Mouse (Mus musculus) 3T3-L1 (cell line): ENCODE measurements around the gene Rpsa.

Source experiments
- DNase-seq: peaks from one replicate; pipeline ENCODE4 v3.0.0-alpha.2; 2015; ENCODE audit warnings: low read depth, low spot score

Gene Rpsa

DNA sequence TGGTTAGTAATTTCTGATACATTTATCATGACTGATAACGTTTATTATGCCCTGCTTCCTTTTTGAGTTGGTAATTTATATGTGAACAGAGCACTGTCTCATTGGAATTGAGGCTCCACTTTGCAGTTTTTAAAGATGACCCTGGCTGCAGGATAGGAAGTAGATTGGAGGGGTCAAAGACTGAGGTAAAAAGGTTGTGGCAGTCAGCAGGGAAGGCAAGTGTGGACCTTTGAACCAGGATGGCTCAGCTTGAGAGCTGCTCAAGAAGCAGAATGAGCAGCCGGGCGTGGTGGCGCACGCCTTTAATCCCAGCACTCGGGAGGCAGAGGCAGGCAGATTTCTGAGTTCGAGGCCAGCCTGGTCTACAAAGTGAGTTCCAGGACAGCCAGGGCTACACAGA lies 14.0 kb upstream of the Rpsa start:
- no peak for DNase-seq

DNA sequence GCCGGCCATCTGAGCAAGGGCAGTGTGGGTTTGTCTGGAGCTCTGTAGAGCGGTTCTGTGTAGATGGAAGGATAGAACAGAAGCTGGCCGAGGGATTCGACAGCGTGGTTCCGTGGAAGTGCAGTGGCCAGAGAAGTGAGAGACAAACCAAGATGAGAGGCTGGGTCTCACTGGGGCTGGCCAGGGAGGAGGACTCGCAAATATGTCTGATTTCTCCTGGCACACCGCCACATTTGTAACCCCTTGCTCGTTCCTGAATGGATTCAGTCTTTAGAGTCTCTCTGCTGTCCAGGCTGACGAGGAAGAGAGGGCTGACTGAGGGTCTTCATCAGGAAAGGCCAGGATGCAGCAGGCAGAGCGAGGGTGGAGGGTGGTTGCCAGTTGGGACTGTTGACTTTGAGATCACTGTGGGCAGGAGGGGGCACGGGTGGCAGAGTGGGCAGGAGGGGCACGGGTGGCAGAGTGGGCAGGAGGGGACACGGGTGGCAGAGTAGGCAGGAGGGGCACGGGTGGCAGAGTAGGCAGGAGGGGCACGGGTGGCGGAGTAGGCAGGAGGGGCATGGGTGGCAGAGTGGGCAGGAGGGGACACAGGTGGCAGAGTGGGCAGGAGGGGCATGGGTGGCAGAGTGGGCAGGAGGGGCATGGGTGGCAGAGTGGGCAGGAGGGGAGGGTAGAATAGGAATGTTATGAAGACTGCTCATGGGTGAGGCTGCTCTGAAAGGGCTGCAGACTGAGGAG lies 13.3 kb upstream of the Rpsa start:
- no peak for DNase-seq

DNA sequence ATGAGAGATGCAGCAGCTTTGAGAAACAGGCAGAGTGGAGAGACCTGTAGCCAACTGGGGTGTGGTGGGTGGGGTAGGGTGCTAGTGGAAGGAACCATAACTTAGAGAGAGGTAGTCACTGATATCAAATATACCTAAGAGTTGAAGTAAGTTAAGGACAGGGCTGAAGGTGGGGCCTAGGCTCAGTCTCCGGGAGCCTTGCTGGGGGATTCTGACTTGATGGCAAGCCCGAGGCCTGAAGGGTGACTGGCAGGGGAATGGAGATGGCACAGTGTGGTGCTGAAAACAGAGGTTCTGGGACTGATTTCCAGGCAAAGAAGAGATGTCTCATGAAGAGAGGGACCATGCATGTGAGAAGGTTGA lies 12.7 kb upstream of the Rpsa start:
- DNase-seq, result no peak

DNA sequence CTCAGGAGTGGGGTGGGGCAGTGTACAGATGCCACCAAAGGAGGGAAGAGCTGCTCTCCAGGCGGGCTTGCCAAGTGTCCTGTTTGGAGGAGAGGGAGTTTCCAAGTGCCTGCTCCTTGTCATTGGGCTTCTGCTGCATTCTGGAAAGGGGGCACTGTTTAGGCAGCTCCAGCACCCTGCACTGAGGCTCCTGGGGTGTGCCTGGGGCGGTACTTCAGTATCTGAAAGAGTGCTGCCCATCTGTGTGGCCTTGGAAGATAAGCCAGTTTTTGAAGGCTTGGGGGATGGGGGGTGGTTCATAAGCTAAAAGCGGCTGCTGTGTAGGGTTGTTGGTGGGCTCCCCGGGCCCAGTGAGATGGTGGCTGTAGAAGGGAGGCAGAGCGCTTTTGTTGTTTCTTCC lies 11.9 kb upstream of the Rpsa start:
- DNase-seq, result no peak

DNA sequence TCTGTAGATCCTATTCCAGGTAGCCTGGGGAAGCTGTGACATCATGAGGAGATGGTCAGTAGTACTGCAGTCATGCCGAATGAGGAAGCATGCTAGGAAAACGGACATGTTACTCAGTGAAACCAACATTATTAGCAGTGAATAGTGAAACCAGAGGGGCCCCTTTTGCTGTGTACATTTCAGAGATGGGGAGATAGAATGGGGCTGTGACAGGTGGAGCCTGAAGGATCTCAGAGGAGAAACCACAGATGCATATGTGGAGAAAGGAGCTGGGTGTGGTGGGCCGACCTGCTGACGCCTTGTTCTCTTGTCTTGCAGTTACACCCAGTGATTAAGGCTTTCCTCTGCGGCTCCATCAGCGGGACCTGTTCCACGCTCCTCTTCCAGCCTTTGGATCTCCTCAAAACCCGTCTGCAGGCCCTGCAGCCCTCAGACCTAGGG lies 11.3 kb upstream of the Rpsa start:
- DNase-seq, result no peak

DNA sequence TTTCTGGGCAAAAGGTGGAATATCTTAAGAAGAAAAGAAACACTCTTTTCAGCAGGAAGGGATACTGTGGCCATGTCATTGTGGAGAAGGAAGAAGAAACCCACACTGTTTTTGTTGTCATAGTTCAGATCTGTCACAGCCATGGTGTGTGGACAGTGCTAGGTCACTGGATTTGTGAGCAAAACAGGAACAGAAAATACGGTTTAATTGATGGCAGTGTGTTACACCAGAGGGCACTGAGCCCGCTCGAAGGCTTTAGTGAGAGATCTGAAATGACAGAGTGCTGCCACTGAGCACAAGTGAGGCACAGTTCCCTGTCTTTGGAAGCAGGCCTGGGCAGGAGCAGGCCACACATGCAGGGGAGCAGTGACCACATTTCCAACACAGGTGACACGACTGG lies 9.3 kb upstream of the Rpsa start:
- no peak for DNase-seq

DNA sequence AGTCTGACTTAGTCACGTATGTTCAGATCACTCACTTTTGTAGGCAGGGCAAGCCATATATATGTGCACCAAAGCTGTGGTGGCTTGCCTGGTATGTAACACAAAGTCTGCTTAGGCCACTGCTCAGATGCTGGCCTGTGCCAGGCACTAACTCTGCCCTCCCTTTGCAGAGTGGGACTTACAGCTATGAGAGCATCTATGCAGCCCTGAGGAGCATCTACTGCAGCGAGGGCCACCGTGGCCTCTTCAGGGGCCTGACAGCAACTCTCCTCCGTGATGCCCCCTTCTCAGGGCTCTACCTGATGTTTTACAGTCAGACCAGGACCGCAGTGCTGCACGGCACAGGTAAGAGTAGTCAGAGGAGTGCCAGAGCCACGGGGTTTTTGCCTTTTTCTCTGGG lies 7.0 kb upstream of the Rpsa start:
- no peak for DNase-seq

DNA sequence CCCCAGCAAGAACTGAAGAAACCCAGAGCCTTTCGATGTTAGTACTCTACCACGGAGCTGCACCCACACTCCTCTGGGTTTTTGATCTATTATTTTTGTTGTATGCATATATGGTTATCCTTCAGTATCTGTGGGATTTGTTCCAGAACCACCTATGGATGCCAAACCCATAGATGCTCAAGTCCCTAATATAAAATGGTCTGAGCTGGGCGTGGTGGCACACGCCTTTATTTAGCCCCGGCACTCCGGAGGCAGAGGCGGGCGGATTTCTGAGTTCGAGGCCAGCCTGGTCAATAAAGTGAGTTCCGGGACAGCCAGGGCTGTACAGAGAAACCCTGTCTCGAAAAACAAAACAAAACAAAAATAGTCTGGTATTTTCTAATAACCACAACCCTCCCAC lies 621 bp upstream of the Rpsa start:
- DNase-seq, result no peak

DNA sequence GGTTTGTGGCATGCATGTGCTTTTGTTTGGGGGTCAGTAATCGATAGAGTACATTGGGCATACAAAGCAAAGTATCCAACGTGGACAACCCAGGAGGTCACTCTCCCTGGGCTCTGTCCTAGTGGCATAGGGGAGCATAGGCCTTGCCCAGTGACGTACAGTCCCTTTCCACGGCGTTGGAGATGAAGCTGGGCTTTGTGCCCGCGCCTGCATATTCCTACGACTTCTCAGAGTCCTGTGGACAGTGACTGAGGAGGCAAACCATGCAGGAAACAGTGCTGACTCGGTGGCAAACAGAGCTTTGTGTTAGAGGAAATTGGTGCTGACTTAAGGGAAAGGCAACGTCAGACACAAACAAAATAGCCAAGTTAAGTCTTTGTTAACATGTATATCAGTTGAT lies 1.8 kb downstream of the Rpsa start:
- DNase-seq, result peak; percentile 61

DNA sequence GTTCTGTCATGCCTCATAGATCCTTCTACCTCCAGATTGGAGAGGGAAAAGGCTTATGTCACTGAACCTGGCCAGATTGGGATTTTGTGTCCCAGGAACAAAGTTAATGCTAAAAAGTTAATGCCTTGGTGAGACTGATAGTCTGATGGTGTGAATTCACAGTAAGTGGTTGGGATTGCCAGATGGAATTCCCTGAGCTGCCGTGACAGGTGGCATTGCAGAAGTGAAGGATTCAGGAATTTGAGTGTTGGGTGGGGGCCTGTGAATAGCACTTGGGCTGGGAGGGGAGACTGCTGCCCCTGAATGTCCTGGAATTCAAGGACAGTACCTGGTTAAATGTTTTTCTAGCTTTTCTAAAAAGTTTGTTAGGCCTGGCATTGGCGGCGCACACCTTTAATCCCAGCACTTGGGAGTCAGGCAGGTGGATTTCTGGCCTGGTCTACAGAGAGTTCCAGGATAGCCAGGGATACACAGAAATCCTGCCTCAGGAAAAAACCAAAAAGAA lies 4.3 kb downstream of the Rpsa start:
- DNase-seq, result no peak

DNA sequence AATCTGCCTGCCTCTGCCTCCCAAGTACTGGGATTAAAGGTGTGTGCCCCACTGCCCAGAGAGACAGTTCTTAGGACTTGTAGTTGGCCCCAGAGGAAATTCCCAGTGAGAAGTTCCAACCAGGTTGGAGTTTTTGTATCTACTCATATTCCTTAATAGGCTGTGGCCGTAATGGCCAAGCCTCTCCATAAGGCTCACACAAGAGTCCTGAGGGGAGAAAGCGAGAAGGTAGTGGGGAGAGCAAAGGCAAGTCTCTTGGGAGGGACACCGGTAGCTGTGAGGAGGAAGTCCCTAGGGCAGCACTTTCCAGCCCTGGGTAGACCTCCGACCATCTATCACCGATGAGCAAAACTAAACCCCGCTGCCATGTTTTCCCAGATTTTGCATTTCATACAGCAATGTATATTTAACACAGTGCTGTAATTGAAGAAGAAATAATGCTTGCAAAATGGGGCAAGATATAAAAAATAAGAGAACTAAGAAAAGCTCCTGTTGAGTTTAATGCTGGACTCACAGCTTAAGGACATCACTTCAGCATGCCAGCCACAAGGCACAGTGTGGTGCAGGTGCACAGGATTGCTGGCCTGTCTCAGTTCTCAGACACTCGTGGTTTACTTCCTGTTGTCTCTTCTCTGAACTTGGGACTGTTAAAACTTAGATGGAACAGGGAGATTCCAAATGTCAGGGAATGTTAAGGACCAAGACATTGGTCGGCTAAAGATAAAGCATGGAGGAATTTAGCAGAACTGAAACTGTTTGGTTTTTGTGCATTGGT lies 5.7 kb downstream of the Rpsa start:
- peak; percentile 47 for DNase-seq

DNA sequence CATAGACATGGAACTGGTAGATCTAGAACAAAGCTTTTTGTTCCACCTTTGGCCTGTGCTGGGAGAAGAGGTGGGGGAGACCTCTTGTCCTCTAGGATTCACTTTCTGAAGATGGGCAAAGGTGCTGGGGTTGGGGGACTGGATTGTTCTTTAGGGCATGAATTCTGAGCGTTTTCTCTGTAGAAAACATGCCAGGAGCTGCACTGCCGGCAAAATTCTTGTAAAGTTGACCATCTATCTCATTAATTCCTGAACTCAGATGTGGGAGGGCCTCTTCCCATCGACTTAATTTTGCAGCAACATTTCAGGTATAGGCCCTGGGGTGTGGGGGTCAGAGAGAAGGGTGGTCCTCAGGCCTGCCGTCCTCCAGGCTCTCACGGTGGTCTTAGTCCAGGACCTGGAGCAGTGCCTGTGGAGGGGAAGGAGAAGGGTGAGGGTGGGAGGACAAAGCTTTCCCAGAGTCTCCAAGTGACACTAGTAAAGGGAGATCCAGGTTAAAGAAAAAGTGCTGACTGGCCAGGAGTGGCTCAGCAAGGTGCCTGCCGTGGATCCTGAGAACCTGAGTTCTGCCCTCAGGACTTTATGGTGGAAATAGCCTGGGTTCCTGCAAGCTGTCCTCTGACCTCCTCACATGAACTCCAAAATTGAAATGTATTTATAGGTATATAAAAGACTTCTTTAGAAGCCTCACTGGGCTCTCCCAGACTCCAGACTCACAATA lies 6.4 kb downstream of the Rpsa start:
- DNase-seq, result no peak

DNA sequence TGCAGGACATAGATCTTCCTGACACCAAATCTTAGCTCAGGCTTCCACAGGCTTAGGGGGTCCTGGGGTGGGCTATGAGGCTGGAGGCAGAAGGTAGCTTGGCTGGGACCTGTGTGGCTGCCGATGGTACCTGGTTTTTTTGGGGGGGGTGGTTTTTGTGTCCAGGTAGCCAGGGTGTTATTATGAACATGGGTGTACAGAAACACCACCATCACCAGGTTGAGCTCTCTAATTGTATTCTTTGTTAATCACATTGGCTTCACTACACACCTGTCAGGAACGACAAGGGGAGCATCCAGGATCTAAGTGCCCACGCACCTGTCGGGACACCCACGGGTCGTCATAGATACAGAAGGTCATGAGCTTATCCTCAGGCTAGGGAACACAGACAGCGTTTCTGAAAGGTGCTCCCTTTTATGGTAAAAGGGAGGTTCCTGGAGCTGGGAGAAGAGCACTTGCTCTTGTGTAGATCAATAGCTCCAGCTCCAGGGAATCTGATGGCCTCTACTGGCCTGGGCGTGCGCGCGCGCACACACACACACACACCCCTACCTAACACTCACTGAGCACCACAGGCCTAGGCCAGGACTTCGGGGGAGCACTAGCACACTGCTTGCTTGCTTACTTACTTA lies 7.2 kb downstream of the Rpsa start:
- no peak for DNase-seq

DNA sequence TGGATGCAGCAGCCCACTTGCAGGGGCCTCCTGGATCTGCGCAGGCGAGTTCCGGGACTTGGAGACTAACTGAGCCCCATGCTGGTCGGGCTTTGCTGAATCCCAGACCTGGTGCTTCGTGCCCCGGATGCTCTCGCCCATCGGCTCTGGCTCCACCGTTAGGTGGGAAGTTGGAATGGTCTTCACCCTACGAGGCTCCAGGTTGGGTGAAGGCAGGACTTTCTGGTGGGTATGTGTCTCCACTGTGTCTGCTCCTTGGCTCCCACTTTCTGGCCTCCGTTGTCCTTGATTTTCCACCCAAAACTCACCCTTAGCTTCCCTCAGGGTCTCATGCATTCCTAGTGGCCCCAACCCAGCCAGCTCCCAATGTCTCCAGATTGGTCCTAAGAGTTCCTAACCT lies 8.0 kb downstream of the Rpsa start:
- DNase-seq, result no peak

DNA sequence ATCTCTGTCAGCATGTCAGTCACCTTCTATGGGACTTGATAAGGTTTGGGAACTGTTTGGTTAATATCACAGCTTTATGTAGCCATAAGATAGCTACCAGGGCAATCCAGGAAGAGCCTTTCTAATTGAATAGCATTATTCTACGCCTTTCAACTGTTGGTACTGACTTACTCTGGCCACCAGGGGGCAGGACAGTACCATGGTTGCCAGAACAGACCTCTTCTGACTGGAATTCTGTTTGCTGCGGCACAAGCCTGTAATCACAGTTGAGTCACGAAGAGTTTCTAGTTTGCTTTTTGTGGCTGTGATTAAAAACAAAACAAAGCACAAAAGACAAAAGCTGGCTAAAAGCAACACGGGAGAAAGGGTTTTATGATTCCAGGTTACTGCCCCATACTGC lies 13.2 kb downstream of the Rpsa start:
- DNase-seq, result peak; percentile 82

DNA sequence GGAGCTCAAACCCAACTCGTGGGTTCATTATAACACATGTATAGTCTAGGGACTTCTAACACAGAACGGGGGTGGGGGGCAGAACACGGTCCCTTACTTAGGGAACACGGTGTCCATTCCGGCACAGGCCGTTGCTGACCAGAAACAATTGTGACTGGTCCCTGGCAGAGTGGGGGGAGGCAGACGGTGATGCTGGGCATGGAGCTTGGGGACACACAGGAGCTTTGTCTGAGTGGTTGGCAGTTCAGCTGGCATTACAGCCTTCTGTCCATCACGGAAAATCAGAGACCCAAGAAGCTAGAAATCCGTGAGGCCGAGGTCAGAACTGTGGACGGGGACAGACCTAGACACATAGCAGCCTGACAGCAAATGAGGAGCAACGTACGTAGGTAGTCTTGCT lies 17.0 kb downstream of the Rpsa start:
- no peak for DNase-seq

DNA sequence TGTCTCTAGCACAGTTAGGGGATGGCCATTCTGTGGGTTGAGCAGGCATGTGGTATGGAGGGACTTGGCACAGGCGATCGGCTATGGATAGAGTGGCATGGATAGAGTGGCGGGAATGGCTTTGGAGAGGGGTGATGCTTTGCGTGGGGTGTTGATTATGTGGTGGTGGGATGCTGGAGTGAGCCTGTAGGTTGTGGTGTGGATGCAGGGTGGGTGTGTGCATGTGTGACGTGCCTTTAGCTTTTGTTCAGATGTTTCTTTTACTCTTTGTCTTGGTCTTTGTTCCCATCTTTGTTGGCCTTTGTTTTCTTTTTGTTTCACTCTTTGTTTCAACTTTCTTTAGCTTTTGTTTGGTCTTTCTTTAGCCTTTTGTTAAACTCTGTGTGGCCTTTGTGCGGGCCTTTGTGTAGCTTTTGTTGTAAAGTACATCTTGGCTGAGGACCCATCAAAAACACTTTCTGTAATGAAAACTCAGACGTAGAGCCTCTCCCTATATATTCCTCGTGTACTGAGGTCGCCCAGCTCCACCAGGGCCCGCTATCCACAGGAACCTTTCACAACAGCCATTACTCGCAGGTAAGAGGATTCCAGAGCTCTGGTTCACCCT lies 21.8 kb downstream of the Rpsa start, which contains the start of gene Mobp:
Mobp (plus strand) TSS at position 486 of the 607 bp plus-strand sequence.
- no peak for DNase-seq

DNA sequence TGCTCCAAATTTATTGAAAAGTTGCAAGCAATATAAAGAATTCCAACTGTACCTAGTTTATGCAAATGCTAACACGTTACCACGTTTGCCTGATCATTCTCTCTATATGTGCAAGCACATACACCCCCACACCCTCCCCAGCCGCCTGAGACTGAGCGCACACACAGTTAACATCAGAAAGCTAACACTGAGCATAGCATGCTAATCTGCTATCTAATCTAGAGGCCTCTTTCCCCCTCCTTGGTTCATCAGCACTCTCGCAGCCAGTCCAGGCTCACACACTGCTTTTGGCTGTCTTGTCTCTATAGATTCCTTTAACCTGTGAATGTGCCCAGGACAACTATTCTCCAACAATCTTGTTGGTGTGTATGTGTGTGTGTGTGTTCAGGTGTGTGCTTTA lies 23.7 kb downstream of the Rpsa start:
- no peak for DNase-seq

DNA sequence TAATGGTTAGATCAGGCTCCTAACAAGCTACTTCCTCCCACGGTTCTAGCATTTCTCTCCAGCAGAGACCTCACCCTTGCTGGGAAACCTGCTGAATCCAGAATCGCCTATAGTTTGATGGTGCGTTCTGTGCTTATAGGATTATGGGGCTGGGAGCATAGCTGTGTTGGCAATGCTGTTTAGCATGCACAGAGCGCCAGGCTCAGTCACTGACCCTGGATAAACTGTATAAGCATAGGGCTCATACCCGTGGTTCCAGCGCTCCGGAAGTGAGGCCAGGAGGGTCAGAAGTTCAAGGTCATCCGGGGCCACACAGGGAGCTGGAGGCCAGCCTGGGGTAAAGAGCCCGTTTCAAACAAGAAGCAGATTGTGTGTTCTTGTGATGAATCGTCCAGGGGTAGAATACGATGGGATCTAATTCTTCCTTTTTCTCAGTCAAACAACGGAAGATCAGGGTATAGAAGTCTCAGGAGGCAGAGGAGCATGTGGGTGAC lies 24.5 kb downstream of the Rpsa start:
- no peak for DNase-seq

DNA sequence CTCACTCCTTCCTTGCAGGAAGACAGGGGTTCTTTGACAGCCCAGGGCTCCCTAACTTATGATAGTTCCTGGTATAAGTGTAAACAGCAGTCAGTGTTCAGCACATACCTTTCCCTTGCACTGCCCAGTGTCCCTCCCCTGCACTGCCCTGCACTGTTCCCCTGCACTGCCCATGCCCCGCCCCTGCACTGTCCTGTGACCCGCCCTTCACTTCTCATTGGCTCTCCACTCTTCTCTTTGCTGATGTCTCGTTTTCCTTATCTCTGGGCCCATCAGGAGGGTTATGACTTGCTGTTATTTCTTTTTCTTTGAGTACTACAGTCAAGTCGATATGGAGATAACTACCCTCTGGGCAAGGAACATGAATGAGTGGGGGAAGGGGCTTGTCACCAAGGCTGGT lies 30.6 kb downstream of the Rpsa start:
- no peak for DNase-seq

DNA sequence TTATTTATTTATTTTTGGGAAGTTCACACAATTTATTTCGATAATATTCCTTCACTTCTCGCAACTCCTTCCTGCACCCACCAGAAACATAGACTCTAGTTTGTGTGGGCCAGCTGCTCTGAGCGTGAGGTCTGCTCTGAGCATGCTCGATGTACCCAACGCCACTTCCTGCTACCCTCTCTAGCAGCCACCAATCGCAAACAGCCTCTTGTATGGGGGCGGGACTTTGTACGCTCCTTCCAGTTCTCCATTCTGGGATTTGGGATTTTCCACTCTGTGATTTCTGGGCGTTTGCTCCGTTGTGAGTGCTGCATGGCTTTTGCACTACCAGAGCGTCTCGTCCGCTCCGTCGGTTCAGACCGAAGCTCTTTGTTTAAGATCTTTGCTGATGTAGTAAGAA lies 36.4 kb downstream of the Rpsa start:
- DNase-seq, result no peak
